Mouse (Mus musculus): ENCODE data around the gene Arhgap30.

Arhgap30 gene

GRCm38 (mm10) chr1:171435288-171435814 lies 46.6 kb downstream of the Arhgap30 start:
- no peak for DNase-seq

- DNase-seq, result no peak
These were observed 47.2 kb downstream of the Arhgap30 start for GRCm38 (mm10) chr1:171435974-171436373.

GRCm38 (mm10) chr1:171437264-171438013 lies 48.7 kb downstream of the Arhgap30 start, which contains the start of gene F11r:
Gene F11r, plus strand, starts transcription at chr1:171437535.
- peak; percentile 96 for DNase-seq

- DNase-seq, result peak; percentile 41
These were observed 49.4 kb downstream of the Arhgap30 start for GRCm38 (mm10) chr1:171438014-171438670.

GRCm38 (mm10) chr1:171439072-171439471 lies 50.3 kb downstream of the Arhgap30 start:
- DNase-seq, result no peak

GRCm38 (mm10) chr1:171440025-171440725 lies 51.4 kb downstream of the Arhgap30 start:
- peak; percentile 88 for DNase-seq

GRCm38 (mm10) chr1:171441466-171442412 lies 53.0 kb downstream of the Arhgap30 start:
- peak; percentile 64 for DNase-seq

GRCm38 (mm10) chr1:171442413-171442760 lies 53.6 kb downstream of the Arhgap30 start:
- peak; percentile 52 for DNase-seq

GRCm38 (mm10) chr1:171445050-171445449 lies 56.3 kb downstream of the Arhgap30 start:
- DNase-seq, result no peak

GRCm38 (mm10) chr1:171446854-171447253 lies 58.1 kb downstream of the Arhgap30 start:
- DNase-seq, result no peak

- DNase-seq, result no peak
These were observed 58.9 kb downstream of the Arhgap30 start for GRCm38 (mm10) chr1:171447692-171448091.

- peak; percentile 19 for DNase-seq
These were observed 61.3 kb downstream of the Arhgap30 start for GRCm38 (mm10) chr1:171450062-171450461.

- DNase-seq, result no peak
These were observed 62.2 kb downstream of the Arhgap30 start for GRCm38 (mm10) chr1:171451001-171451400.

GRCm38 (mm10) chr1:171452522-171452921 lies 63.8 kb downstream of the Arhgap30 start:
- DNase-seq, result no peak

GRCm38 (mm10) chr1:171452923-171453322 lies 64.2 kb downstream of the Arhgap30 start:
- DNase-seq, result no peak

GRCm38 (mm10) chr1:171454926-171455325 lies 66.2 kb downstream of the Arhgap30 start:
- no peak for DNase-seq

- DNase-seq, result no peak
These were observed 68.8 kb downstream of the Arhgap30 start for GRCm38 (mm10) chr1:171457568-171457967.

GRCm38 (mm10) chr1:171459791-171460190 lies 71.0 kb downstream of the Arhgap30 start:
- DNase-seq, result peak; percentile 44
